Mouse (Mus musculus): ENCODE measurements around the gene Fdps. TPM values are rescaled to one million over a fixed set of nuclear protein-coding genes. Genes with fewer than 3 reads are reported as not detected.

Fdps gene
- polyA plus RNA-seq, 1 experiment from 2014 or later, result 183 TPM

GRCm38 (mm10) chr3:89093175-89093574 is 8.6 kb downstream of the Fdps start, which contains the start of gene Rusc1:
Gene Rusc1 (minus strand): TSS chr3:89093311.
- DNase-seq (ENCODE audit: low spot score), result peak; percentile 91
- H3K4me1 ChIP-seq (ENCODE audit: control insufficient read depth, insufficient read depth, low read length), result peaks cover 12% of the 10 kb centered on the region
- peaks cover 4% of the 10 kb centered on the region; the same call in 1 of the 2 replicates for H3K27me3 ChIP-seq (replicated peaks; ENCODE audit: control insufficient read depth, insufficient read depth, low read length)
- H3K9ac ChIP-seq (ENCODE audit: low read depth, low read length), result peak within 1 kb of the TSS; percentile 76
- H3K4me3 ChIP-seq (ENCODE audit: low read depth, low read length), result peak within 1 kb of the TSS; percentile 69
- peak within 1 kb of the TSS; percentile 100 for H3K4me2 ChIP-seq (ENCODE audit: low read depth, low read length)
- WGBS, result 2% methylated on average over 18 of the region's 18 CpGs
- no peak within 1 kb of the TSS for H3K27ac ChIP-seq (replicated peaks; ENCODE audit: low read depth, low read length)
- no peaks in the 10 kb centered on the region for H3K9me3 ChIP-seq (ENCODE audit: control insufficient read depth, low read length)
- peak; percentile 59 for ATAC-seq (ENCODE audit: low read depth)
- H3K36me3 ChIP-seq (ENCODE audit: control insufficient read depth, insufficient read depth, low read length), result peaks cover 37% of the 10 kb centered on the region

DNA sequence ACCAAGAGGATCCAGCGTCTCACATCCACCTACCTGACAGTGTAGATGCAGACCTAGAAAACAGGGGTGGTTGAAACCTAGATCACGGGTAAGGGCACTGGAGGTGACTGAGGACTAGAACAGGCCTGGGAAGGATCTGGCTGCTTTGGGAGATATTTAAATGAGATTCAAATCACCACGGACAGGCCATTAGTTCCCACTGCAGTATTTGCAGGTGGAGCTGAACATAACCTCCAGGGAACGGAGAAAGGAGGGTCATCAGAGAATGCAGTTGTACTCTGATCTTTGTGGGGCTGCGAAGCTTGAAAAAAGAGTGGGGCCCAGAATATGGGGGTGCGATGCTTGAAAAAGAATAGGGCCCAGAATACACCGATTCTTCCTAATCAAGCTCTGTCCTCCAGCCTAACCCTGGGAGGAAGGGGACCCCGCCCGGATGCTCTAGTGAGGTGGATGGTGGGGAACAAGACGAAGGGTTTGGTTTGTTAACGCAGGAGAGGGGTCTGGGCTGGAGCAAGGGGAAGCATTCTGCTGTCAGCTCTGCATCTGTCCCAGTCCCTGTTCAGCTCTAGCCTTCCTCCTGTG is 9.2 kb downstream of the Fdps start:
- Histone ChIP-seq H3K4me2 (ENCODE audit: low read depth, low read length) (peak overlapping the region; percentile 100), H3K27me3 (replicated peaks; ENCODE audit: control insufficient read depth, insufficient read depth, low read length) (peaks cover 4% of the 10 kb centered on the region; the same call in 1 of the 2 replicates), H3K4me1 (ENCODE audit: control insufficient read depth, insufficient read depth, low read length) (peaks cover 15% of the 10 kb centered on the region), H3K9me3 (ENCODE audit: control insufficient read depth, low read length) (no peaks in the 10 kb centered on the region), H3K4me3 (ENCODE audit: low read depth, low read length) (peak overlapping the region; percentile 69), H3K36me3 (ENCODE audit: control insufficient read depth, insufficient read depth, low read length) (peaks cover 31% of the 10 kb centered on the region), H3K9ac (ENCODE audit: low read depth, low read length) (peak overlapping the region; percentile 76), H3K27ac (replicated peaks; ENCODE audit: low read depth, low read length) (no peak overlapping the region)
- ATAC-seq (ENCODE audit: low read depth), result no peak
- 15% methylated on average over 11 of the region's 11 CpGs for WGBS
- no peak for DNase-seq (ENCODE audit: low spot score)

GRCm38 (mm10) chr3:89091811-89092508 is 9.8 kb downstream of the Fdps start:
- Histone ChIP-seq H3K4me3 (ENCODE audit: low read depth, low read length) (peak overlapping the region; percentile 69), H3K36me3 (ENCODE audit: control insufficient read depth, insufficient read depth, low read length) (peaks cover 30% of the 10 kb centered on the region), H3K27me3 (replicated peaks; ENCODE audit: control insufficient read depth, insufficient read depth, low read length) (peaks cover 4% of the 10 kb centered on the region; the same call in 1 of the 2 replicates), H3K4me1 (ENCODE audit: control insufficient read depth, insufficient read depth, low read length) (peaks cover 16% of the 10 kb centered on the region), H3K9ac (ENCODE audit: low read depth, low read length) (peak overlapping the region; percentile 76), H3K9me3 (ENCODE audit: control insufficient read depth, low read length) (no peaks in the 10 kb centered on the region), H3K27ac (replicated peaks; ENCODE audit: low read depth, low read length) (no peak overlapping the region; the same call in 1 of the 2 replicates), H3K4me2 (ENCODE audit: low read depth, low read length) (peak overlapping the region; percentile 100)
- ATAC-seq (ENCODE audit: low read depth), result no peak
- 11% methylated on average over 18 of the region's 20 CpGs for WGBS
- DNase-seq (ENCODE audit: low spot score), result no peak

- Histone ChIP-seq H3K4me1 (ENCODE audit: control insufficient read depth, insufficient read depth, low read length) (peaks cover 16% of the 10 kb centered on the region), H3K27ac (replicated peaks; ENCODE audit: low read depth, low read length) (peak overlapping the region; percentile 85), H3K27me3 (replicated peaks; ENCODE audit: control insufficient read depth, insufficient read depth, low read length) (peaks cover 4% of the 10 kb centered on the region; the same call in 1 of the 2 replicates), H3K4me3 (ENCODE audit: low read depth, low read length) (peak overlapping the region; percentile 69), H3K9me3 (ENCODE audit: control insufficient read depth, low read length) (no peaks in the 10 kb centered on the region), H3K9ac (ENCODE audit: low read depth, low read length) (peak overlapping the region; percentile 76), H3K4me2 (ENCODE audit: low read depth, low read length) (peak overlapping the region; percentile 100), H3K36me3 (ENCODE audit: control insufficient read depth, insufficient read depth, low read length) (peaks cover 29% of the 10 kb centered on the region)
- ATAC-seq (ENCODE audit: low read depth) (peak; percentile 78), DNase-seq (ENCODE audit: low spot score) (peak; percentile 94)
- WGBS, result under 1% methylated on average over 37 of the region's 74 CpGs
These were observed 10.8 kb downstream of the Fdps start for GRCm38 (mm10) chr3:89090694-89091655.

DNA sequence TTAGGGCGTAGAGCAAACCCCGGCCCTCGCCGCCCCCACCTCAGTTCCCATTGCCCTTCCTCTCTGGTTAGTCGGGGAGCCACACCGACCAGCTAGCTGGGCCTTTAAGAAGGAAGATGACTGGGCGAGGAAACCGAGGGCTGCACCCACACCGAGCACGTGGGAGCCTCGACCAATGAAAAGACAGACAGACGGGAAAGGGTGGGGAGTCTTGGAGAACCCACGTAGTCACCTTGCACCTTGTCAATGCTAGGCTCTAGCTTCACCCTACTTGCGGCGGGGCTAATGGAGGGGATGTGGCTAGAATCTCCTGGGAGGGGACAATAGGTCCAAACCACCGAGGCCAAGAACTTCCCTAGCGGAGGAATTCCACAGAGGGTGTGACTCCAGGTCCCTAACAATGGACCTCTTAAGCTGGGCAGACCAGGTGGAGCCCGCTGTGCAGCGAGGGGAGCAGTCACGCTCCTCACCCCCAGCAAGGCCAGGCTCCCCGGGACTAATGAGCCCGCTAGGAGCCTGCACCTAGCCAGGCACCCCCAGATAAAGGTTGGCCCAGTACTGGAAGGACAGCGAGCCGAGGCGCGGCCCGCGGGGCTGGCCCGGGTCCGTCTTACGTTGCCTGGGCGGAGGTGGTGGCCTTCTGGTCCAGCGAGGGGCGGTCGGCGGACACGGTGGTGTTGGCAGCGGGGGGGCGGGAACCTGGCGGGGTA is 11.7 kb downstream of the Fdps start:
- H3K9me3 ChIP-seq (ENCODE audit: control insufficient read depth, low read length), result no peaks in the 10 kb centered on the region
- WGBS, result 0% methylated on average over 37 of the region's 40 CpGs
- peaks cover 20% of the 10 kb centered on the region for H3K36me3 ChIP-seq (ENCODE audit: control insufficient read depth, insufficient read depth, low read length)
- peaks cover 4% of the 10 kb centered on the region; the same call in 1 of the 2 replicates for H3K27me3 ChIP-seq (replicated peaks; ENCODE audit: control insufficient read depth, insufficient read depth, low read length)
- H3K27ac ChIP-seq (replicated peaks; ENCODE audit: low read depth, low read length), result peak overlapping the region; percentile 85
- ATAC-seq (ENCODE audit: low read depth) (peak; percentile 83), DNase-seq (ENCODE audit: low spot score) (peak; percentile 95)
- peak overlapping the region; percentile 76 for H3K9ac ChIP-seq (ENCODE audit: low read depth, low read length)
- H3K4me1 ChIP-seq (ENCODE audit: control insufficient read depth, insufficient read depth, low read length), result peaks cover 16% of the 10 kb centered on the region
- peak overlapping the region; percentile 69 for H3K4me3 ChIP-seq (ENCODE audit: low read depth, low read length)
- peak overlapping the region; percentile 100 for H3K4me2 ChIP-seq (ENCODE audit: low read depth, low read length)

GRCm38 (mm10) chr3:89088974-89089373 is 12.8 kb downstream of the Fdps start:
- Histone ChIP-seq H3K4me3 (ENCODE audit: low read depth, low read length) (peak overlapping the region; percentile 69), H3K4me1 (ENCODE audit: control insufficient read depth, insufficient read depth, low read length) (peaks cover 16% of the 10 kb centered on the region), H3K4me2 (ENCODE audit: low read depth, low read length) (peak overlapping the region; percentile 100), H3K27ac (replicated peaks; ENCODE audit: low read depth, low read length) (no peak overlapping the region), H3K27me3 (replicated peaks; ENCODE audit: control insufficient read depth, insufficient read depth, low read length) (peaks cover 4% of the 10 kb centered on the region; the same call in 1 of the 2 replicates), H3K9me3 (ENCODE audit: control insufficient read depth, low read length) (no peaks in the 10 kb centered on the region), H3K36me3 (ENCODE audit: control insufficient read depth, insufficient read depth, low read length) (peaks cover 13% of the 10 kb centered on the region; the same call in 1 of the 2 replicates), H3K9ac (ENCODE audit: low read depth, low read length) (peak overlapping the region; percentile 76; the same call in 1 of the 2 replicates)
- ATAC-seq (ENCODE audit: low read depth) (no peak), DNase-seq (ENCODE audit: low spot score) (no peak)
- 58% methylated on average over 13 of the region's 14 CpGs for WGBS

DNA sequence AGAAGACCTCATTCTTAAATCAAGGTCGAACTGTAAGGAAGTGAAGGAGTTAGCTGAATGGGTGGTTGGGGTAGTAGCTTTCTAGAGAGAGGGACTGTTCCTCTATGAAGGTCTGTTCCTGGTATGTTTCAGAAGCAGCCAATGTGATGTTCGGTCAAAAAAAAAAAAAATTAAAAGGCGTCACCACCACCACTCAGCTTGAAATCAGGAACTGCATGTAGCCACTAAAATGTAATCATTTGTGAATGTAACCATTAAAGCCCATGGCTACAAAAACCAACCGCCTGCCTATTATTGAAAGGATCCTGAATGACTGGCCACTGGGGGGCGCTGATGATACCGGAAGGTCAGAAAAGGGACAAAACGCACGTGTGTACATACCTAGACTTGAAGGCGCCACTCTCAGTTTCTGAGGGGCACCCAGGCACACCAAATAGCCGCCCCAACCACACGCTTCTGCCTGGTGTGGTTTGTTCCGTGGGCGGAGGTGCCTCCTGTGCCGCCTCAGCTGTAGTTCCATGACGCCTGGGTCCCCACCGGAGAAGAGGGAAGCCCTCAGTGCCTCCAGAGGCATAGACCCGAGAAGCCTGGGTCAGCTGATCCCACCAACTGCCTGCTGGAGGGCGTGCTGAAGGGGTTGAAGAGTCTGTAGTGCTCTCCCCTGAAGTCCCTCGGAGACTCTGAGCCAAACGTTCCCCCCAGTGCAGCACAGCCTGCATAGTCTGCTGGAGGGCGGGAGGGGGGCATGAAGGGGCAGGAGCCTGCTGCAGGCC is 14.2 kb downstream of the Fdps start:
- peak overlapping the region; percentile 40; the same call in 1 of the 2 replicates for H3K4me2 ChIP-seq (ENCODE audit: low read depth, low read length)
- DNase-seq (ENCODE audit: low spot score) (peak; percentile 85), ATAC-seq (ENCODE audit: low read depth) (no peak)
- no peak overlapping the region for H3K27ac ChIP-seq (replicated peaks; ENCODE audit: low read depth, low read length)
- peak overlapping the region; percentile 6; the same call in 1 of the 2 replicates for H3K9ac ChIP-seq (ENCODE audit: low read depth, low read length)
- 21% methylated on average over 21 of the region's 21 CpGs for WGBS
- H3K4me1 ChIP-seq (ENCODE audit: control insufficient read depth, insufficient read depth, low read length), result peaks cover 16% of the 10 kb centered on the region
- H3K9me3 ChIP-seq (ENCODE audit: control insufficient read depth, low read length), result no peaks in the 10 kb centered on the region
- H3K27me3 ChIP-seq (replicated peaks; ENCODE audit: control insufficient read depth, insufficient read depth, low read length), result peaks cover 3% of the 10 kb centered on the region; the same call in 1 of the 2 replicates
- H3K4me3 ChIP-seq (ENCODE audit: low read depth, low read length), result no peak overlapping the region
- H3K36me3 ChIP-seq (ENCODE audit: control insufficient read depth, insufficient read depth, low read length), result peaks cover 16% of the 10 kb centered on the region; the same call in 1 of the 2 replicates

All from embryonic facial prominence, embryonic 14.5 days (tissue).